Mouse (Mus musculus) myocyte (in vitro differentiated cells): ENCODE measurements around the gene Raly. TPM values are rescaled to one million over a fixed set of nuclear protein-coding genes. Genes with fewer than 3 reads are reported as not detected.

Experiments
- H3K27me3 ChIP-seq: one replicate; pipeline ENCODE4 v1.6.1; 2011; ENCODE audit not compliant: control insufficient read depth, insufficient read depth, insufficient read length
- H3K36me3 ChIP-seq: one replicate; pipeline ENCODE4 v1.6.1; 2011; ENCODE audit not compliant: control insufficient read depth, insufficient read depth
- H3K4me2 ChIP-seq: one replicate; pipeline ENCODE4 v1.6.1; 2011; ENCODE audit warnings: low read depth, control low read depth
- H3K4me3 ChIP-seq: one replicate; pipeline ENCODE4 v1.5.1; 2011; ENCODE audit warnings: mild to moderate bottlenecking, control low read depth, moderate library complexity
- H3K79me2 ChIP-seq: one replicate; pipeline ENCODE4 v1.6.1; 2011; ENCODE audit not compliant: control insufficient read depth, insufficient read depth
- H3ac ChIP-seq: one replicate; pipeline ENCODE4 v1.6.1; 2011; ENCODE audit not compliant: control insufficient read depth, insufficient read length
- CEBPB ChIP-seq: IDR thresholded peaks from 2 replicates; pipeline ENCODE4 v1.6.1; 2011; ENCODE audit warnings: mild to moderate bottlenecking, moderate library complexity; ENCODE audit not compliant: poor library complexity, insufficient read depth, severe bottlenecking
- E2F4 ChIP-seq: IDR thresholded peaks from one replicate; pipeline ENCODE4 v1.6.1; 2011; ENCODE audit warnings: mild to moderate bottlenecking, control low read depth, moderate library complexity; ENCODE audit not compliant: insufficient read depth
- MAX ChIP-seq: IDR thresholded peaks from one replicate; pipeline ENCODE4 v1.6.1; 2011; ENCODE audit warnings: low read depth, mild to moderate bottlenecking, control low read depth
- MYOD1 ChIP-seq, 3 experiments: IDR thresholded peaks; one replicate each; pipeline ENCODE4 v1.6.1; 2011; ENCODE audit warnings: control low read depth in 2 of 3, low read depth in 2 of 3, mild to moderate bottlenecking in 2 of 3, moderate library complexity in 1 of 3; ENCODE audit not compliant: insufficient read length in 2 of 3, control insufficient read depth in 1 of 3
- MYOG ChIP-seq, 3 experiments: IDR thresholded peaks; one replicate each; pipeline ENCODE4 v1.6.1; 2011; ENCODE audit warnings: control low read depth in 2 of 3, low read depth in 2 of 3, mild to moderate bottlenecking in 2 of 3; ENCODE audit not compliant: insufficient read length in 2 of 3, control insufficient read depth in 1 of 3, insufficient read depth in 1 of 3
- POLR2A ChIP-seq: IDR thresholded peaks from one replicate; pipeline ENCODE4 v1.6.1; 2011; ENCODE audit warnings: low read depth, mild to moderate bottlenecking, control low read depth, moderate library complexity; ENCODE audit not compliant: insufficient read length
- POLR2AphosphoS2 ChIP-seq: IDR thresholded peaks from one replicate; pipeline ENCODE4 v1.6.1; 2011; ENCODE audit warnings: low read depth, control low read depth; ENCODE audit not compliant: insufficient read length
- REST ChIP-seq: IDR thresholded peaks from one replicate; pipeline ENCODE4 v1.6.1; 2011; ENCODE audit warnings: mild to moderate bottlenecking, control low read depth, moderate library complexity; ENCODE audit not compliant: insufficient read depth, insufficient read length
- SRF ChIP-seq: IDR thresholded peaks from one replicate; pipeline ENCODE4 v1.6.1; 2011; ENCODE audit warnings: low read depth; ENCODE audit not compliant: control insufficient read depth, insufficient read length
- TCF12 ChIP-seq: IDR thresholded peaks from one replicate; pipeline ENCODE4 v1.6.1; 2011; ENCODE audit warnings: mild to moderate bottlenecking, control low read depth; ENCODE audit not compliant: poor library complexity, insufficient read depth, severe bottlenecking
- TCF3 ChIP-seq: IDR thresholded peaks from one replicate; pipeline ENCODE4 v1.6.1; 2011; ENCODE audit warnings: low read depth, control low read depth; ENCODE audit not compliant: insufficient read length
- USF1 ChIP-seq: IDR thresholded peaks from one replicate; pipeline ENCODE4 v1.6.1; 2011; ENCODE audit warnings: low read depth, mild to moderate bottlenecking, control low read depth, moderate library complexity
- polyA plus RNA-seq: library from polyadenylated mRNA; unstranded; fragments of >200 nt; fragmentation: generic; extraction: Trizol; gene quantifications from one replicate; pipeline ENCODE4 v1.2.1, GENCODE M21; 2012; ENCODE audit warnings: missing spikeins

Raly gene
- polyA plus RNA-seq, 1 experiment = 379 TPM

DNA sequence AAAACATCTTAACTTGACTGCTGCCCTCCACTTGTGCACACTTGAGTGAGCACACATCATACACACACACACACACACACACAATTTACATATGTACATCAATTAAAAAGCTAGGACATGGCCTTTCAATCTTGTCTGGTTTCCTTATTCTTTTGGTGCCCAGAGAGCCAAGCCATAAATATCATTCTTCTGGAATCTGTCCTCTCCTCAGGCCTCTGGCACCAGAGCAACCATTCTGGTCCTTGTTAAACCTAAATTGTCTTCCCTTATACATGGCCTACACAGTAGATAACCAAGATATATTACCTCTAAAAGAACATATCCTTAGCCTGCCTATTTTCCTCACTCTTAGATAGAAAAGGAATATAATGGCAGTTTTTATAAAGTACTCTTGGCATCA lies 57.2 kb downstream of the Raly start:
- H3K4me2 ChIP-seq = no peak overlapping the region
- TF ChIP-seq MAX = no peak
- TF ChIP-seq MYOG (IDR thresholded peaks at IDR 0.05; ENCODE audit: control insufficient read depth in 1 of 3, insufficient read depth in 1 of 3, insufficient read length in 2 of 3, low read depth in 2 of 3) = no peak
- TF ChIP-seq USF1 = no peak
- no peak for TF ChIP-seq MYOD1 (IDR thresholded peaks at IDR 0.05; ENCODE audit: control insufficient read depth in 1 of 3, insufficient read length in 2 of 3, low read depth in 2 of 3)
- no peak for TF ChIP-seq REST
- TF ChIP-seq POLR2A = no peak
- H3ac ChIP-seq = no peak overlapping the region
- H3K79me2 ChIP-seq = peaks cover 97% of the 10 kb centered on the region
- no peaks in the 10 kb centered on the region for H3K36me3 ChIP-seq
- H3K27me3 ChIP-seq = no peaks in the 10 kb centered on the region
- no peak overlapping the region for H3K4me3 ChIP-seq

DNA sequence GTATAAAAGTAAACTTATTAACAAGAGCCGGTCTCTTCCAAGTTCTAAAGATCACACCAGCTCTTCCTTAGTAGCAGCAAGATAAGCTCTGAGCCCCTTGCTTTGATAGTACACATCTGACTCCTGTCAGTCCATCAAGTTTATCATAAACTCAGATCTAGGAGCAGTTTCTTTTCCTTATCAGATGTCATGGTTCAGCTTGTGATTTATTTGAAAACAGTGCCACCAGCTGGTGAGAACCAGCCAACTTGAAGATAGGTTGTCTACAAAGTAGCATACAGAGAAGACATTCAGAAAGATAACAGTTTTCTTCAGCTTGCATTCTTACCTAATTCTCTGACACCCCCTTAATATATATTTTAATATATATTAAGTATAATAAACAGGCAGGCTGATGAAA lies 64.5 kb downstream of the Raly start:
- TF ChIP-seq MAX (no peak), USF1 (no peak), REST (no peak), SRF (no peak), POLR2AphosphoS2 (no peak), E2F4 (no peak), MYOD1 (IDR thresholded peaks at IDR 0.05; ENCODE audit: control insufficient read depth in 1 of 3, insufficient read length in 2 of 3, low read depth in 2 of 3) (no peak), TCF3 (no peak), MYOG (IDR thresholded peaks at IDR 0.05; ENCODE audit: control insufficient read depth in 1 of 3, insufficient read depth in 1 of 3, insufficient read length in 2 of 3, low read depth in 2 of 3) (no peak), TCF12 (no peak)
- no peaks in the 10 kb centered on the region for H3K27me3 ChIP-seq
- no peak overlapping the region for H3K4me2 ChIP-seq
- peaks cover 66% of the 10 kb centered on the region for H3K79me2 ChIP-seq
- no peak overlapping the region for H3K4me3 ChIP-seq
- peaks cover 13% of the 10 kb centered on the region for H3K36me3 ChIP-seq
- no peak overlapping the region for H3ac ChIP-seq

DNA sequence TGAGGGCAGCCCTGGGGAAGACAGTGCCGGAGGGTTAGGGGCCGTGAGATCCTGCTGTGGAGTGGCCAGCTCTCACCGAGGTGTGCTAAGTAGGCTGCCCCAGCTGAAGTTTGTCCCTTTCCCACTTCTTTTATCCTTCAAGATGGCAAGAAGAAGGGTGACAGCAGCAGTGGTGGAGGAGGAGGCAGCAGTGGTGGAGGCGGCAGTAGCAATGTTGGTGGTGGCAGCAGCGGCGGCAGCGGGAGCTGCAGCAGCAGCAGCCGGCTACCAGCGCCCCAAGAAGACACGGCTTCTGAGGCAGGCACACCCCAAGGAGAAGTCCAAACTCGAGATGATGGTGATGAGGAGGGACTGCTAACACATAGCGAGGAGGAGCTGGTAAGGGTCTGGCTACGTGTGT lies 72.8 kb downstream of the Raly start:
- H3K36me3 ChIP-seq = peaks cover 37% of the 10 kb centered on the region

DNA sequence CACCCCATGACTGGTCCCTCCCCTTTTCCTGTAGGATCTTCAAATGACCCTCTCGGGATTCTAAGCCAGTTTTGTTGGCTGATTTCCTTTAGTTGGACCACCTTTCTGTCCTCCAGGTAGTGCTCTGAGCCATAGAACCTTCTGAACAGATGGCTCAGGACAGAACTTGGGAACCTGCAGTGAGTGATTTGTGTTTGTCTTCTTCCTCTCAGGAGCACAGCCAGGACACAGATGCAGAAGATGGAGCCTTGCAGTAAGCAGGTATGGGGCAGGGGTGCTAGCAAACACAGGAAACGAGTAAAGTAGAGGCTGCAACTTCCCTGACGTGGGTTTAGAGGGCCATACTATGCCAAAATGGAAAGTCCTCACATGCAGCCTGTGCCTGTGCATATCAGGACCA lies 74.8 kb downstream of the Raly start:
- Histone ChIP-seq H3K27me3 (no peaks in the 10 kb centered on the region), H3K4me2 (no peak overlapping the region), H3ac (no peak overlapping the region), H3K36me3 (peaks cover 45% of the 10 kb centered on the region), H3K4me3 (no peak overlapping the region), H3K79me2 (peaks cover 4% of the 10 kb centered on the region)
- TF ChIP-seq TCF3 = no peak
- TF ChIP-seq TCF12 = no peak
- no peak for TF ChIP-seq MYOG (IDR thresholded peaks at IDR 0.05; ENCODE audit: control insufficient read depth in 1 of 3, insufficient read depth in 1 of 3, insufficient read length in 2 of 3, low read depth in 2 of 3)
- TF ChIP-seq MYOD1 (IDR thresholded peaks at IDR 0.05; ENCODE audit: control insufficient read depth in 1 of 3, insufficient read length in 2 of 3, low read depth in 2 of 3) = no peak
- TF ChIP-seq E2F4 = no peak
- TF ChIP-seq POLR2AphosphoS2 = peak; percentile 41

More for the DNA sequence above, 72.8 kb downstream of the Raly start:
- Histone ChIP-seq H3K4me2 (no peak overlapping the region), H3K27me3 (no peaks in the 10 kb centered on the region), H3K79me2 (peaks cover 4% of the 10 kb centered on the region), H3K4me3 (no peak overlapping the region), H3ac (no peak overlapping the region)
- TF ChIP-seq MYOD1 (IDR thresholded peaks at IDR 0.05; ENCODE audit: control insufficient read depth in 1 of 3, insufficient read length in 2 of 3, low read depth in 2 of 3) (no peak), CEBPB (no peak), TCF12 (no peak), MYOG (IDR thresholded peaks at IDR 0.05; ENCODE audit: control insufficient read depth in 1 of 3, insufficient read depth in 1 of 3, insufficient read length in 2 of 3, low read depth in 2 of 3) (no peak), POLR2AphosphoS2 (no peak), E2F4 (no peak), MAX (no peak), REST (no peak), TCF3 (no peak), SRF (no peak), POLR2A (no peak), USF1 (no peak)

DNA sequence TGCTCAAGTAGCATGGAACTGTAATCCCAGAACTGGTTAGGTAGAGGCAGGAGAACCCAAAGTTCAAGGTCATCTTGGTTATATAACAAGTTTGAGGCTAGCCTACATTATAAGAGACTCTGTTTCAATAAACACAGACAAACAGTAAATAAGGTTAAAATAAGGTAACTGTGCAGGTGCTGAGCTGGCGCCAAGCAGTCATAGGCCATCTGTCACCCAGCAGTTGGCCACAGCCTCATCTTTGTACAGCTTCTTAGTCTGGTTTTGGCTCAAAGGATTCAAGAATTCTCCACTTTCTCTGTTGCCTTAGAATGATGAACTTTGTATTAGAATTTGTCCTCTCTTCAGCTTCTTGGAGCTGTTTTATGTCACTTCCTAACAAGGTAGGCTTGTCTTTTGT lies 77.2 kb downstream of the Raly start:
- Histone ChIP-seq H3K27me3 (no peaks in the 10 kb centered on the region), H3ac (no peak overlapping the region), H3K79me2 (no peaks in the 10 kb centered on the region), H3K4me2 (no peak overlapping the region), H3K36me3 (peaks cover 63% of the 10 kb centered on the region), H3K4me3 (no peak overlapping the region)
- TF ChIP-seq MYOD1 (IDR thresholded peaks at IDR 0.05; ENCODE audit: control insufficient read depth in 1 of 3, insufficient read length in 2 of 3, low read depth in 2 of 3) (no peak), POLR2AphosphoS2 (peak; percentile 71)
